Mouse (Mus musculus): ENCODE measurements at regions not wholly inside any gene's neighbourhood (a gene's known extent, or its start where the extent isn't known, plus 50 kb on each side); places are given as distances from the start of the nearest gene placed in this dataset.

DNA sequence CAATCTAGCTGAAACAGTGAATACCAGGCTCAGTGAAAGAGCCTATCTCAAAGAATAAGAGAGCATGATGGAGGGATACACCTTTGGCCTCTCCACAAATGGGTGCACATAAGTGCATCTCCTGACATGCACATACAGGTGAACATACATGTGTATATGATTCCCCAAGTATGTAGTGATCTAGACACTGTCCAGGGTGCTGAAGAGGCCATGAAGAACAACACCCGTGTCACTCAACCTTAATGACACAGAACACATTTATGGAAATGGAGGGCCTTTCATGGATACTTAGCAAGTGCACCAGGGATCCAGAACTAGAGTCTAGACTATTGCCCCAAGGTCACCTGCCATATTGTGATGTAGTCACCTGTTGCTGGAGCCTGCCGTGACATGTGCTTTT, 56.9 kb downstream of the Spata19 start:
- no peak for ATAC-seq (ENCODE audit: insufficient number of reproducible peaks, insufficient read depth, low FRiP score, low TSS enrichment)
- H3K9ac ChIP-seq: no peak overlapping the region
- WGBS: 85% methylated on average over 2 of the region's 2 CpGs
- no peak overlapping the region for H3K27ac ChIP-seq
- no peak overlapping the region for H3K4me3 ChIP-seq
- no peaks in the 10 kb centered on the region for H3K9me3 ChIP-seq
- no peak overlapping the region for H3K4me2 ChIP-seq (replicated peaks)
- no peaks in the 10 kb centered on the region for H3K4me1 ChIP-seq
- no peaks in the 10 kb centered on the region for H3K27me3 ChIP-seq
- H3K36me3 ChIP-seq: no peaks in the 10 kb centered on the region

DNA sequence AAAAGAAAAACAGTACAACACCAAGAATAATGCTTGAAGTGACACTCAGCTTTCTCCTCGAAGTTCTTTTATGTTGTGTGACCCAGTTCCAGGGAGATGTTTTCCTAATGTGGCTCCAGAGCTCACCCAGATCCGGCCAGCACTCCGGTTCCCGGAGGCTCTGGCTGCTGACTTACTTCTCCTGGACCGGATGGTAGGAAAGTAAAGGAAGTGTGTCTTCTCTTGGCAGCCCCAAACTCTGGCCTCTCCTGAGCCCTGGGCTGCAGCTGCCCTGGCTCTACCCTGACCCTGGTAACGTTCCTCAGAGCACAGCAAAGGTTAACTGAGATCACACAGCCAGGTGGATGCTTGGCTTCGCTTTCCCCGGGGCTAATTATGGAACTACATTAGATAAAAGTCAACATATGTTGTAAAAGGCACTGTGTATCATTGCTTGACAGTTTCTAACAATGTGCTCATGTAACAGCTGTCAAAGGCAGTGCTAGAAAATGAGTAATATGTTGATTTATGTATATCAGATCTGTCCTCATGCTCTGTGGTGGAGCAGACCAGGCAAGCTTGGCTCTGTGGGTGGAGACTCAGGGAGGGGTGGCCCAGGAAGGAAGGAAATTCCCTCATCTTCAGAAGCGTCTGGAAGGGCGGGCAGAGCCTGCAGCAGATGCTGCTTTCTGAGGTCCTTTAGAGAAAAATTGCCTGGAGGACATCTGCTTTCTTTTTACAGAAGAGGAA, 57.5 kb downstream of the Spata19 start:
- Histone ChIP-seq H3K9me3 (no peaks in the 10 kb centered on the region), H3K36me3 (no peaks in the 10 kb centered on the region), H3K9ac (no peak overlapping the region), H3K4me3 (no peak overlapping the region), H3K27ac (no peak overlapping the region), H3K27me3 (no peaks in the 10 kb centered on the region), H3K4me1 (no peaks in the 10 kb centered on the region), H3K4me2 (replicated peaks) (no peak overlapping the region)
- 62% methylated on average over 10 of the region's 10 CpGs for WGBS
- ATAC-seq (ENCODE audit: insufficient number of reproducible peaks, insufficient read depth, low FRiP score, low TSS enrichment): no peak

DNA sequence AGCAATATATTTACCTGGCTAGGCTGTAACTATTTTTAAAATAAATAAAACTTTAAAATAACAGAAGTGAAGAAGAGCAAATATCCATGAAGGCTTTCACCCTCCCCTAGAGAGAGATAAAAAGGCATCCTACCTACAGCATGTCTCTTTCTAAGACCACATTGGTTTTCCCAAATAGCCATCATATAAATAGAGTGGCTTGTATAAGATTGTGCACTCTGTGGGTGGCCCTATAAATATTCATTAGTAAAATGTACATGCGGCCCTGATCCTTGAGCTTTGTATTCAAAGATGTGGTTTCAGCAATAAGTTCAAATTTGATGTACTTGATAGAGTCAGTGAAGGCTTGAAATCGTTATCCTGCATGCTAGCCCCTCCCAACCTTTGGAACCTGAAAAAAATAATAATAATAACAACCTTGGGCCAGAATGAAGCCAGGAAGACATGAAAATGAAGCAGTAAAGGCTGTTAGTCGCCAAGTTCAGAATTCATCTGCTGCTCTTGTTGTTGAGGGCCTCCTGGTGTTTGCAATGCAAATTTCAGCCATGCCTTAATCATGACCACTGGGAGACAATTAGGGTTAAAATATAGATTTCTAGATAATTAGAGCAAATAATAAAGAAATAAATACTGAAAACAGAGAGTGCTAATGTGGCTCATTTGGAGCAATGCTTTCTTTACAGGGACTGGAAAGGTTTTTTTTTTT, 61.9 kb downstream of the Spata19 start:
- no peak for ATAC-seq (ENCODE audit: insufficient number of reproducible peaks, insufficient read depth, low FRiP score, low TSS enrichment)

DNA sequence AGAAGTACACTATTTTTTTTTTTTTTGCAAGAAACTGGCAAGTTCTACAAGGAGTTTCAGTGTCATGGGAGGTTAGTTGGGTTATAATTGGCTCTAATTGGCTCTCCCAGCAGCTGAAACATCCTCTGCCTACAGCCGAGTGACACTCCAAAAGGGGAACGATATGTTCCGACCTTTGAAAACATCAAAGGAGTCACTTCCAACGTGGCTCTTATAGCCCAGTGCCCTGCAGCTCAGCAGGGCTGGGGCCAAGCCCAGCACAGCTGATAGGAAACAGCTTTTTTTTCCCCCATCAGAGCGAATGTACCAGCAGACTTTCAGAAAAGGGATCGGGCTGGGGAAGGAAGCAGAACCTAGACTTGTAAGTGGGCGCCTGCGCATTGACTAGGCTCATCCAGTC, 64.4 kb downstream of the Spata19 start:
- no peaks in the 10 kb centered on the region for H3K4me1 ChIP-seq
- H3K4me3 ChIP-seq: no peak overlapping the region
- ATAC-seq (ENCODE audit: insufficient number of reproducible peaks, insufficient read depth, low FRiP score, low TSS enrichment): no peak
- no peak overlapping the region for H3K4me2 ChIP-seq (replicated peaks)
- no peak overlapping the region for H3K9ac ChIP-seq
- H3K27ac ChIP-seq: no peak overlapping the region
- H3K9me3 ChIP-seq: no peaks in the 10 kb centered on the region
- H3K27me3 ChIP-seq: no peaks in the 10 kb centered on the region
- WGBS: 21% methylated on average over 8 of the region's 8 CpGs
- no peaks in the 10 kb centered on the region for H3K36me3 ChIP-seq

More for the DNA sequence above, 61.9 kb downstream of the Spata19 start:
- H3K27me3 ChIP-seq: no peaks in the 10 kb centered on the region
- H3K9me3 ChIP-seq: no peaks in the 10 kb centered on the region
- no peaks in the 10 kb centered on the region for H3K36me3 ChIP-seq
- WGBS: 50% methylated on average over 3 of the region's 3 CpGs
- no peaks in the 10 kb centered on the region for H3K4me1 ChIP-seq
- no peak overlapping the region for H3K27ac ChIP-seq
- no peak overlapping the region for H3K9ac ChIP-seq
- no peak overlapping the region for H3K4me2 ChIP-seq (replicated peaks)
- H3K4me3 ChIP-seq: no peak overlapping the region

DNA sequence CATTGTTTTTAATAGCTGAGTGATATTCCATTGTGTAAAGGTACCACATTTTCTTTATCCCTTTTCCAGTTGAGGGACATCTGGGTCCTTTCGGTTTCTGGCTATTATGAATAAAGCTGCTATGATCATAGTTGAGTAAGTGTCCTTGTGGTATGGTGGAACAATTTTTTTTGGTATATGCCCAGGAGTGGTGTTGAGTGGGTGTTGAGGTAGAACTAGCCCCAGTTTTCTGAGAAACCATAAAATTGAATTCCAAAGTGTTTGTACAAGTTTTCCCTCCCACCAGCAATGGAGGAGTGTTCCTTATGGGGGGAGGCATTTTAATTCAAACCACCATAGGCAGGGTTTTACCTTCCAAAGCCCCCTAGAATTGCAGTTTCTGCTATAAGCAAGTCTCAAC, 67.4 kb downstream of the Spata19 start:
- no peak overlapping the region for H3K4me3 ChIP-seq
- H3K9me3 ChIP-seq: no peaks in the 10 kb centered on the region
- no peaks in the 10 kb centered on the region for H3K4me1 ChIP-seq
- no peak overlapping the region for H3K9ac ChIP-seq
- H3K27ac ChIP-seq: no peak overlapping the region
- no peak for ATAC-seq (ENCODE audit: insufficient number of reproducible peaks, insufficient read depth, low FRiP score, low TSS enrichment)
- 90% methylated on average over 1 of the region's 1 CpGs for WGBS
- no peaks in the 10 kb centered on the region for H3K36me3 ChIP-seq
- no peak overlapping the region for H3K4me2 ChIP-seq (replicated peaks)
- H3K27me3 ChIP-seq: no peaks in the 10 kb centered on the region

GRCm38 (mm10) chr9:27475468-27475867, 78.9 kb downstream of the Spata19 start:
- no peak for ATAC-seq (ENCODE audit: insufficient number of reproducible peaks, insufficient read depth, low FRiP score, low TSS enrichment)
- H3K27me3 ChIP-seq: no peaks in the 10 kb centered on the region
- no peaks in the 10 kb centered on the region for H3K4me1 ChIP-seq
- no peak overlapping the region for H3K9ac ChIP-seq
- no peak overlapping the region for H3K27ac ChIP-seq
- H3K4me3 ChIP-seq: no peak overlapping the region
- WGBS: 82% methylated on average over 10 of the region's 10 CpGs
- no peaks in the 10 kb centered on the region for H3K36me3 ChIP-seq
- no peak overlapping the region for H3K4me2 ChIP-seq (replicated peaks)
- H3K9me3 ChIP-seq: no peaks in the 10 kb centered on the region

- ATAC-seq (ENCODE audit: insufficient number of reproducible peaks, insufficient read depth, low FRiP score, low TSS enrichment): no peak
- H3K27ac ChIP-seq: no peak overlapping the region
- no peak overlapping the region for H3K4me3 ChIP-seq
- 76% methylated on average over 5 of the region's 5 CpGs for WGBS
- no peaks in the 10 kb centered on the region for H3K4me1 ChIP-seq
- H3K4me2 ChIP-seq (replicated peaks): no peak overlapping the region
- no peaks in the 10 kb centered on the region for H3K36me3 ChIP-seq
- no peaks in the 10 kb centered on the region for H3K27me3 ChIP-seq
- no peaks in the 10 kb centered on the region for H3K9me3 ChIP-seq
- H3K9ac ChIP-seq: no peak overlapping the region
These were observed 80.0 kb downstream of the Spata19 start for GRCm38 (mm10) chr9:27476636-27477035.

DNA sequence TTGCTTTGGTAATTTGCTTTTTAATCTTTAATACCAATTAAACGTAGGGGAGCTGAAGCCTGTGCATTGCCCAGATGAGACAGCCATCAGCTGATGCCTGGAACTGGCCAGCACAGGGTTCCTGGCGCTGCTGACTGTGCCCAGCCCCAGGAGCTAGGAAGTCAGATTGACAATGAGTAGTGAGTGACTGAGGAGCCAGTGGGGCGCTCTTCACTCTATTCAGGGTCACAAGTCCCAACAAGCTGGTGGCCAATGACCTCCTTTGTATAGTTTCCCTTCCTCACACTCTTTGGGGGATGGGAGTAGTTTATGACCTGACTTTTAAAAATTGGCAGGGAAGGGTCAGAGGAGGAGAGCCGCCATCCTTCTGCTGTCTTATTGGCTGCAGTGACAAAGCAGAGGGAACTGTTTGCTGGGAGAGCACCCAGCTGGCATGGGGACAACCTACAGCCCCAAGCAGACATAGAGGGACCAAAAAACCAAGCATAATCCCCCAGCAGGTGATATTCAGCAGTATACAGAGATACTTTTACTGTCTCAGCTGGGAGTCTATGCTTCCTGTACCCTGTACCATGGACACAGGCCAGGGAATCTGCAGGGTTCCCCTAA, 80.6 kb downstream of the Spata19 start:
- Histone ChIP-seq H3K4me1 (no peaks in the 10 kb centered on the region), H3K9me3 (no peaks in the 10 kb centered on the region), H3K4me3 (no peak overlapping the region), H3K27ac (no peak overlapping the region), H3K36me3 (no peaks in the 10 kb centered on the region), H3K27me3 (no peaks in the 10 kb centered on the region), H3K4me2 (replicated peaks) (no peak overlapping the region), H3K9ac (no peak overlapping the region)
- WGBS: 70% methylated on average over 4 of the region's 4 CpGs
- ATAC-seq (ENCODE audit: insufficient number of reproducible peaks, insufficient read depth, low FRiP score, low TSS enrichment): no peak

GRCm38 (mm10) chr9:27478346-27478745, 81.7 kb downstream of the Spata19 start:
- no peaks in the 10 kb centered on the region for H3K9me3 ChIP-seq
- no peak for ATAC-seq (ENCODE audit: insufficient number of reproducible peaks, insufficient read depth, low FRiP score, low TSS enrichment)
- no peak overlapping the region for H3K9ac ChIP-seq
- WGBS: 92% methylated on average over 3 of the region's 3 CpGs
- no peaks in the 10 kb centered on the region for H3K27me3 ChIP-seq
- H3K27ac ChIP-seq: no peak overlapping the region
- no peak overlapping the region for H3K4me3 ChIP-seq
- H3K36me3 ChIP-seq: no peaks in the 10 kb centered on the region
- no peak overlapping the region for H3K4me2 ChIP-seq (replicated peaks)
- no peaks in the 10 kb centered on the region for H3K4me1 ChIP-seq

DNA sequence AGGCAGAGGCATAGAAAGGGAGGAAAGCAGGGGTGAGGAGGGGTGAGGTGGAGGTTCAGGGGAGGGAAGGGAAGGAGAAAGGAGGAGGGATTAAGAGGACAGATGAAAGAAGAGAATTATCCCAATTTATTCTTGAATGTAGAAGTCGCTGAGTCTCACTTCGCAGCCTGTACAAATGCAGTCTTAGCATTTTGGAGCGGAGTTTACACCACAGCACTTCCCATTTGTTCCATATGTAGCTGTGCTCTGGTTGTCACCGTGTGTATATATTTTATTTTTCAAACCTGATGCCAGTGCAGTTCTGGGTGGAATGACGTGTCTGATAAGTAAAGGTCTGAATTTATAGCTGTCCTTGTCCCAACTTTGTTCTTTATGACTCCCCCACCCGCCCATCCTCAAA, 105.2 kb downstream of the Spata19 start:
- no peak overlapping the region for H3K4me3 ChIP-seq
- WGBS: 78% methylated on average over 6 of the region's 6 CpGs
- no peak overlapping the region for H3K4me2 ChIP-seq (replicated peaks)
- H3K4me1 ChIP-seq: no peaks in the 10 kb centered on the region
- no peaks in the 10 kb centered on the region for H3K27me3 ChIP-seq
- no peak overlapping the region for H3K27ac ChIP-seq
- no peak overlapping the region for H3K9ac ChIP-seq
- no peaks in the 10 kb centered on the region for H3K36me3 ChIP-seq
- no peaks in the 10 kb centered on the region for H3K9me3 ChIP-seq
- no peak for ATAC-seq (ENCODE audit: insufficient number of reproducible peaks, insufficient read depth, low FRiP score, low TSS enrichment)

GRCm38 (mm10) chr9:27509157-27509556, 112.6 kb downstream of the Spata19 start:
- WGBS: 53% methylated on average over 5 of the region's 5 CpGs
- H3K9me3 ChIP-seq: no peaks in the 10 kb centered on the region
- H3K36me3 ChIP-seq: no peaks in the 10 kb centered on the region
- no peak overlapping the region for H3K9ac ChIP-seq
- H3K4me2 ChIP-seq (replicated peaks): no peak overlapping the region
- no peak overlapping the region for H3K4me3 ChIP-seq
- no peak for ATAC-seq (ENCODE audit: insufficient number of reproducible peaks, insufficient read depth, low FRiP score, low TSS enrichment)
- H3K27ac ChIP-seq: no peak overlapping the region
- no peaks in the 10 kb centered on the region for H3K4me1 ChIP-seq
- no peaks in the 10 kb centered on the region for H3K27me3 ChIP-seq

DNA sequence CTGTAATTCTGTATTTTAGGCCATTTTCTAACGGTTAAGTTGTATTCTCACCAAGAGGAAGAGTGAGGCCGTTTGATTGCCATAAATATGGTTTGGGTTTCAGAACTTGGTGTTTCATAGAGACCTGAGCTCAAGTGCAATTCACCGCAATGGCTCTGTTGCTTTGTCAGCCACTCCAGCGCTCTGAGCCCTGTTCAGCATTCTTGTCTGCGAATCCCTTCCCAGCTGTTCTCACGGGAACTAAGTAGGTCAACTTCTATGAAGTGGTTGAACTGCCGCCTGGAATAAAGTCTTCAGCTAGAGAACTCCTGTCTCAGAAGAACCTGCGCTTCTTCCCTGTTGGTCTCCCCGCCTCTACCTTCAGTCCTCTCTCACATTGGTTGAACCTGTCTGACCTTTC, 113.1 kb downstream of the Spata19 start:
- ATAC-seq (ENCODE audit: insufficient number of reproducible peaks, insufficient read depth, low FRiP score, low TSS enrichment): no peak
- Histone ChIP-seq H3K36me3 (no peaks in the 10 kb centered on the region), H3K27ac (no peak overlapping the region), H3K4me3 (no peak overlapping the region), H3K4me2 (replicated peaks) (no peak overlapping the region), H3K4me1 (no peaks in the 10 kb centered on the region), H3K9ac (no peak overlapping the region), H3K27me3 (no peaks in the 10 kb centered on the region), H3K9me3 (no peaks in the 10 kb centered on the region)
- WGBS: 90% methylated on average over 9 of the region's 9 CpGs

Measured in embryonic facial prominence, embryonic 12.5 days (tissue).